Mouse (Mus musculus) spleen, adult 2 months (tissue): Measurements from ENCODE around the gene Yif1b. TPM values are rescaled to one million over a fixed set of nuclear protein-coding genes. Genes with fewer than 3 reads are reported as not detected.
"Not testable (repeated sequence)": the region's sequence is repeated elsewhere in the genome, so short reads cannot be mapped to it uniquely, and the experiment has no call there.

ENCODE experiments used
- DNase-seq, 2 experiments: peaks; one replicate each; pipeline versions ENCODE4 v3.0.0 to v3.0.0-alpha.2; 2012 to 2021; ENCODE audit warnings: low spot score in 2 of 2, low read depth in 1 of 2
- H3K27ac ChIP-seq: fragments of 200-500 bp; 2 replicates; pipeline ENCODE4 v1.5.1; 2012; ENCODE audit warnings: low read length, inconsistent platforms; ENCODE audit not compliant: insufficient read depth
- H3K27me3 ChIP-seq: fragments of 200-500 bp; 2 replicates; pipeline ENCODE4 v1.6.1; 2012; ENCODE audit warnings: mild to moderate bottlenecking, moderate library complexity, low read length, inconsistent platforms; ENCODE audit not compliant: control insufficient read depth, insufficient read depth
- H3K36me3 ChIP-seq: fragments of 200-500 bp; 2 replicates; pipeline ENCODE4 v1.6.1; 2012; ENCODE audit warnings: mild to moderate bottlenecking, low read length, inconsistent platforms; ENCODE audit not compliant: control insufficient read depth, insufficient read depth
- H3K4me1 ChIP-seq: fragments of 200-500 bp; 2 replicates; pipeline ENCODE4 v1.6.1; 2011; ENCODE audit warnings: inconsistent platforms; ENCODE audit not compliant: control insufficient read depth, insufficient read depth, insufficient read length
- H3K4me3 ChIP-seq: fragments of 200-500 bp; 2 replicates; pipeline ENCODE4 v1.5.1; 2011; ENCODE audit warnings: mild to moderate bottlenecking, inconsistent platforms; ENCODE audit not compliant: insufficient read depth, insufficient read length; ENCODE audit errors: extremely low read depth
- CTCF ChIP-seq: fragments of 200-500 bp; IDR thresholded peaks from 2 replicates; pipeline ENCODE4 v1.5.1; 2011; ENCODE audit warnings: mild to moderate bottlenecking, inconsistent platforms; ENCODE audit not compliant: insufficient read depth, insufficient read length, insufficient replicate concordance; ENCODE audit errors: extremely low read depth
- POLR2A ChIP-seq: fragments of 200-500 bp; IDR thresholded peaks from 2 replicates; pipeline ENCODE4 v1.6.1; 2011; ENCODE audit warnings: low read depth, low read length, inconsistent platforms
- WGBS: fragments of 180-500 bp; shearing (Covaris S2); methylation state at CpG from one replicate; pipeline ENCODE4 v1.1.7; 2018; 5-methylcytosine and 5-hydroxymethylcytosine counted together
- polyA plus RNA-seq: library from polyadenylated mRNA; depleted of rRNA; stranded (reverse); fragments of >200 nt; gene quantifications from 2 replicates; pipeline ENCODE4 v1.2.3, GENCODE M21; 2012; rRNA removed

Yif1b gene
- 74.2 and 97.6 TPM in 2 replicates for polyA plus RNA-seq

- under 1% methylated on average over 60 of the region's 60 CpGs for WGBS
- H3K36me3 ChIP-seq, result no peaks in the 10 kb centered on the region
- peaks cover 2% of the 10 kb centered on the region for H3K4me1 ChIP-seq
- H3K27me3 ChIP-seq, result no peaks in the 10 kb centered on the region
- peak within 1 kb of the TSS; percentile 71 for H3K4me3 ChIP-seq
- peak within 1 kb of the TSS; percentile 80 for H3K27ac ChIP-seq
- TF ChIP-seq CTCF (no peak), POLR2A (peak; percentile 62; the same call in 1 of the 2 replicates)
- peak; percentile 99 for DNase-seq
These were observed at the start of gene Yif1b for GRCm38 (mm10) chr7:29238019-29238967. Yif1b (plus strand) TSS chr7:29238329.

GRCm38 (mm10) chr7:29194230-29194629 lies 43.9 kb upstream of the Yif1b start:
- H3K4me3 ChIP-seq, DNase-seq, H3K4me1 ChIP-seq, H3K27me3 ChIP-seq, H3K36me3 ChIP-seq, H3K27ac ChIP-seq: not testable (repeated sequence)
- WGBS, result 95% methylated on average over 1 of the region's 1 CpGs

- no peaks in the 10 kb centered on the region for H3K36me3 ChIP-seq
- no peaks in the 10 kb centered on the region for H3K27me3 ChIP-seq
- WGBS, result 48% methylated on average over 6 of the region's 6 CpGs
- TF ChIP-seq CTCF (no peak), POLR2A (no peak)
- H3K4me1 ChIP-seq, result no peaks in the 10 kb centered on the region
- DNase-seq, result no peak
- H3K4me3 ChIP-seq, result no peak overlapping the region
- no peak overlapping the region for H3K27ac ChIP-seq
These were observed 35.6 kb upstream of the Yif1b start for GRCm38 (mm10) chr7:29202577-29202976.

- not testable (repeated sequence) for H3K27me3 ChIP-seq, H3K4me1 ChIP-seq, H3K36me3 ChIP-seq
- peak in 1 of 2 experiments; percentile 40 for DNase-seq
- 9% methylated on average over 9 of the region's 15 CpGs for WGBS
- peak overlapping the region; percentile 77 for H3K27ac ChIP-seq
- H3K4me3 ChIP-seq, result peak overlapping the region; percentile 67
These were observed 27.1 kb upstream of the Yif1b start for GRCm38 (mm10) chr7:29211013-29211412.

- H3K36me3 ChIP-seq, result no peaks in the 10 kb centered on the region
- peak overlapping the region; percentile 67 for H3K4me3 ChIP-seq
- WGBS, result 8% methylated on average over 34 of the region's 34 CpGs
These were observed 26.5 kb upstream of the Yif1b start for GRCm38 (mm10) chr7:29211415-29212198.

GRCm38 (mm10) chr7:29212199-29212765 lies 25.8 kb upstream of the Yif1b start:
- no peaks in the 10 kb centered on the region for H3K4me1 ChIP-seq
- H3K27ac ChIP-seq, result peak overlapping the region; percentile 77; the same call in 1 of the 2 replicates
- no peak for DNase-seq
- H3K4me3 ChIP-seq, result no peak overlapping the region
- 76% methylated on average over 26 of the region's 26 CpGs for WGBS
- no peaks in the 10 kb centered on the region for H3K36me3 ChIP-seq
- no peaks in the 10 kb centered on the region for H3K27me3 ChIP-seq
- TF ChIP-seq POLR2A, result no peak
- no peak for TF ChIP-seq CTCF

More at GRCm38 (mm10) chr7:29211415-29212198, 26.5 kb upstream of the Yif1b start:
- Histone ChIP-seq H3K27ac (peak overlapping the region; percentile 77), H3K27me3 (no peaks in the 10 kb centered on the region), H3K4me1 (no peaks in the 10 kb centered on the region)
- TF ChIP-seq CTCF (no peak), POLR2A (peak; percentile 4; the same call in 1 of the 2 replicates)
- peak; percentile 82 to 87 for DNase-seq

GRCm38 (mm10) chr7:29212775-29213560 lies 25.2 kb upstream of the Yif1b start:
- not testable (repeated sequence) for H3K4me3 ChIP-seq, H3K36me3 ChIP-seq, H3K27ac ChIP-seq, H3K4me1 ChIP-seq, DNase-seq, H3K27me3 ChIP-seq
- WGBS, result 89% methylated on average over 40 of the region's 40 CpGs
